Mouse (Mus musculus) heart, postnatal 10 days (tissue): Measurements from ENCODE around the gene Arhgap18. TPM values are rescaled to one million over a fixed set of nuclear protein-coding genes. Genes with fewer than 3 reads are reported as not detected.

ENCODE experiments used
- DNase-seq, 2 experiments: peaks; one replicate each; pipeline ENCODE4 v3.0.0; 2021
- intact Hi-C: fragments of 180-260 bp; cut with DNase I; formaldehyde crosslinking; loops from one replicate; pipeline ENCODE4 v1.15.1; 2025
- total RNA-seq, 2 experiments: library from RNA; stranded (reverse); gene quantifications; 2 replicates each; pipeline ENCODE4 v1.2.3; 2021

Gene Arhgap18
- total RNA-seq, 2 experiments from 2014 or later: 36.3 to 64.0 TPM

- no peak for DNase-seq
- intact Hi-C loops: loop anchor here (2.0 to 5.0 kb wide), 3 partner anchors 25 to 114 kb away; no protein-coding TSS in a partner anchor
These were observed 20.3 kb downstream of the Arhgap18 start for GRCm38 (mm10) chr10:26773541-26773940.

GRCm38 (mm10) chr10:26774266-26774665 is 21.0 kb downstream of the Arhgap18 start:
- intact Hi-C loops: loop anchor here (5.0 kb wide), 2 partner anchors 53 to 113 kb away; no protein-coding TSS in a partner anchor
- DNase-seq: no peak

GRCm38 (mm10) chr10:26776443-26776842 is 23.2 kb downstream of the Arhgap18 start:
- no peak for DNase-seq
- intact Hi-C loops: loop anchor here (2.0 kb wide), 1 partner anchor 16 kb away; no protein-coding TSS in a partner anchor

- intact Hi-C loops: no loop called here
- no peak for DNase-seq
These were observed 27.4 kb downstream of the Arhgap18 start for GRCm38 (mm10) chr10:26780581-26780980.

GRCm38 (mm10) chr10:26789680-26790079 is 36.5 kb downstream of the Arhgap18 start:
- intact Hi-C loops: no loop called here
- no peak for DNase-seq

GRCm38 (mm10) chr10:26791810-26792209 is 38.6 kb downstream of the Arhgap18 start:
- no peak for DNase-seq
- intact Hi-C loops: loop anchor here (2.0 kb wide), 1 partner anchor 15 kb away; no protein-coding TSS in a partner anchor

- DNase-seq: no peak
- intact Hi-C loops: loop anchor here (2.0 kb wide), 1 partner anchor 16 kb away; no protein-coding TSS in a partner anchor
These were observed 39.8 kb downstream of the Arhgap18 start for GRCm38 (mm10) chr10:26793013-26793412.

GRCm38 (mm10) chr10:26796432-26797286 is 43.4 kb downstream of the Arhgap18 start:
- intact Hi-C loops: no loop called here
- DNase-seq: no peak

GRCm38 (mm10) chr10:26797287-26797672 is 44.1 kb downstream of the Arhgap18 start:
- DNase-seq: no peak
- intact Hi-C loops: no loop called here

GRCm38 (mm10) chr10:26798752-26799411 is 45.7 kb downstream of the Arhgap18 start:
- intact Hi-C loops: loop anchor here (2.0 kb wide), 1 partner anchor 26 kb away; no protein-coding TSS in a partner anchor
- peak in 1 of 2 experiments; percentile 33 for DNase-seq

GRCm38 (mm10) chr10:26799562-26800051 is 46.4 kb downstream of the Arhgap18 start:
- DNase-seq: peak; percentile 65 to 69
- intact Hi-C loops: loop anchor here (2.0 kb wide), 1 partner anchor 27 kb away; no protein-coding TSS in a partner anchor

GRCm38 (mm10) chr10:26804351-26804983 is 51.2 kb downstream of the Arhgap18 start:
- DNase-seq: no peak
- intact Hi-C loops: no loop called here

GRCm38 (mm10) chr10:26805007-26805406 is 51.8 kb downstream of the Arhgap18 start:
- DNase-seq: no peak
- intact Hi-C loops: no loop called here

GRCm38 (mm10) chr10:26806092-26806491 is 52.9 kb downstream of the Arhgap18 start:
- intact Hi-C loops: no loop called here
- DNase-seq: no peak

- intact Hi-C loops: no loop called here
- no peak for DNase-seq
These were observed 56.8 kb downstream of the Arhgap18 start for GRCm38 (mm10) chr10:26810059-26810458.

GRCm38 (mm10) chr10:26810810-26811209 is 57.6 kb downstream of the Arhgap18 start:
- DNase-seq: no peak
- intact Hi-C loops: no loop called here

- intact Hi-C loops: no loop called here
- no peak for DNase-seq
These were observed 58.1 kb downstream of the Arhgap18 start for GRCm38 (mm10) chr10:26811342-26811741.

- intact Hi-C loops: no loop called here
- DNase-seq: no peak
These were observed 62.4 kb downstream of the Arhgap18 start for GRCm38 (mm10) chr10:26815646-26816045.

GRCm38 (mm10) chr10:26820326-26820725 is 67.1 kb downstream of the Arhgap18 start:
- intact Hi-C loops: no loop called here

GRCm38 (mm10) chr10:26820936-26821335 is 67.7 kb downstream of the Arhgap18 start:
- intact Hi-C loops: no loop called here
- DNase-seq: no peak

More at GRCm38 (mm10) chr10:26820326-26820725, 67.1 kb downstream of the Arhgap18 start:
- no peak for DNase-seq

GRCm38 (mm10) chr10:26823997-26824396 is 70.8 kb downstream of the Arhgap18 start:
- intact Hi-C loops: no loop called here
- DNase-seq: no peak
